Mouse (Mus musculus) testis, adult 2 months (tissue): ENCODE data around the gene Nbdy.

ENCODE experiments used
- CTCF ChIP-seq: fragments of 200-500 bp; IDR thresholded peaks from 2 replicates; pipeline ENCODE4 v1.5.1; 2012; ENCODE audit warnings: low read depth, mild to moderate bottlenecking, inconsistent platforms, low read length, moderate library complexity; ENCODE audit not compliant: control insufficient read depth, insufficient read depth, insufficient replicate concordance
- POLR2A ChIP-seq: fragments of 200-500 bp; IDR thresholded peaks from 2 replicates; pipeline ENCODE4 v1.6.1; 2012; ENCODE audit warnings: low read depth, mild to moderate bottlenecking, inconsistent platforms, low read length, moderate library complexity; ENCODE audit not compliant: control insufficient read depth

DNA sequence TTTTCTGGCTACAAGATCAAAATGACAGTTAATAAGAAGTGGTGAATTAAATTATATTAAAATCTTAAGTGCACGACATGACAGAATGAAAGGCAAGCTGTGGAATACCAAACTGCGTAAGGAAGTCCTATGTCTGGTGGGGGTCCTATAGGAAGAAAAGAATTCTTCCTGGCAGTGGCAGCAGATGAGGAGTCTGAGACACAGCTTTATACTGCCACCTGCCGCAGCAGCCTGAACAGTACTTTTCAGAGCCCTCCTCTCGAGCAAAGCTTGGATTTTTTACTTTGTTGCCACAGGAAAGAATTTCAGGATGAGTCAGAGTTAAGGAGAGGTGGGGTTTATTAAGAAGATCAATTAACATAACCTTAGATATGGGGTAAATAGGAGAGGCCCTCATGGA is 15.7 kb upstream of the Nbdy start:
- TF ChIP-seq CTCF (no peak), POLR2A (no peak)
